Mouse (Mus musculus): ENCODE measurements around the gene Topbp1.

DNA sequence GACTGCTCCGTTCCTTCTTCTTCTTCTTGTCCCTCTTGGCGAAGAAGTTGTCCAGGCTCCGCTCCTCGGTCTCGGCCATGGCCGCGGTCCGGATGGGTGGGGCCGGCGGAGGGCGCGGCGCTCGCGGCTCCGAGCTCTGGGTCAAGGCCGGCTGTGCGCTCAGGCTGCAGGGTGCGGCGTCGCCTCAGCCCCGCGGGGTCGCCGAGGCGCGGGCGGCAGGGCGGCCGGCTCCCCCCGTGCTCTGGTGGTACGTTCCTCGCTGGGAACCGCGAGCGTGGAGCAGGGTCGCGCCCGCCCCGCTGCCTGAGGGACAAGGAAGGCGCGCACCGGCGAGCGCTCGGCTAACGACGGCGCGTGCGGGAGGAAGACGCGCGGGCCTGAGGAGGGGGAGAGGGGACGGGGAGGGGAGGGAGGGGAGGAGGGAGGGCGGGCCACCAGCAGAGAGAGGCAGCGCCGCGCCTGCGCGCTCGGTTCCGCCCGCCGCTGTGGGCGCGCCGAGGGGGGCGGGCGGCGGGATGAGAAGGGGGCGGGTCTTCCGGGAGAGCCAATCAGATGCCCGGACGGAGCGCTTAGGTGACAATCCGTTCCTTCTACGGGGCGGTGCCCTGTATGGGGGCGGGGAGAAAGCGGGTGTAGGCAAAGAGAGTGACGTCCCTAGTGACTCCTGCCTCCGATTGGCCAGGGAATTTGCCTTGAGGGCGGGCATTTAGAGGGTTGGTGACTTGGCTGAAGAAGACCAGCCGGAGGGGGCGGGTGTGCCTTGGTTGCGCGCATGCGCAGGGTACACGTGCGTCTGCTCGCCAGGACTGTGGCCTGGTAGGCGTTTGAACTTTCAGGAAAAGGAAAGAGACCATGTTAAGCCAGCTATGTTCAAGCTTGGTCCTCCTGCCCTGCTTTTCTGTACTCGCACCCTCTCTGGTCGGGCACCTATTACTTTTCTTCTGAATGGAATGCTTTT lies 60.6 kb downstream of the Topbp1 start, which contains the start of gene Cdv3:
- TF ChIP-seq POLR2A (IDR thresholded peaks at IDR 0.05; ENCODE audit: low read depth, low read length): peak; percentile 93
- no peak for TF ChIP-seq ZKSCAN1 (IDR thresholded peaks at IDR 0.05; ENCODE audit: borderline replicate concordance, low read depth, low read length)
- no peak for TF ChIP-seq CTCF (conservative IDR thresholded peaks at IDR 0.05 in 1 of 2, IDR thresholded peaks at IDR 0.05 in 1 of 2; ENCODE audit: low read depth in 2 of 2, low read length in 2 of 2)
- TF ChIP-seq ELF1 (IDR thresholded peaks at IDR 0.05; ENCODE audit: low read depth, low read length): peak; percentile 65

All from CH12.LX (cell line).